Mouse (Mus musculus): ENCODE measurements around the gene Dusp18.
A peak's percentile ranks its signal among the peaks of the same experiment; 100 is the strongest.

Dusp18 gene

DNA sequence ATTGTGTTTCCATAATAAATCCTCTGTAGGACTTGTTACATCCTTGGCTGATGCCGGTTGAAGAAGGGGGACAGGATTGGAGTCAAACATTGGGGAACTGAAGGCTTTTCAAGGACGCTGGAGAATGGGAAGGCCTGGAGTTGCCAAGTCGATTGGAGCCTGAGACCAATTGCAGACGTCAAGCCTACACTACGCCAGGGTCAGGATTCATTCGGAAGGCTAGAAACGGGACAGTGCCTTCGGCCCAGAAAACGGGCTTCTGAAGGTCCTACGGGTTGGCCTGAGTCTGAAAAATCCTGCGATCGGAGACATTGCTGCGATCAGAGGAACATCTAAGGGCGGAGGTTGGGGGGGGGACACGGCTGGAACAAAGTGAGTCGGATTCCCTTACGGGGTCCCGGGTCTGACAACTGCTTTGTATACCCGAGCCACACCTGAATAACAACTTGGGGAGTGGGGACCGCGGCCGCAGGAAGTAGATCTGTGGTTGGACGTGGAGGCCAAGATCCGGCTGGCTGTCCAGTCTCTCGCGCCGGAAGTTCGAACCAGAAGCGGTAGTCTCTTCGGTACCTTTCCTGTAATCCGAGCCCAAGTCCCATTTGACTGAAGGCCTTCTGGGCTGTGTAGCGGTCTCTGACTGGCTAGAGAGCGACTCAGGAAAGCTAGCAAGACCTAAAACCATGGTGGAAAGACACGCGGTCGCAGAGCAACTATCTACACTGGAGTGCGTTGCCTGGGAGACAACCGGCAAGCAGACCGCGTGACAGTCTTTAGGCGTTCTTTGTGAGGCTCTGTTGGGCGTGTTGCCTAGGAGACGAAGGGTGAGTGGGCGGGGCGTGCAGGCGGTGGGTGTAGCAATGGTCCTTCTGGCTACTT, at the start of gene Dusp18, which contains the start of gene 4921536K21Rik:
Gene Dusp18 (plus strand): TSS at position 835 of the 876 bp plus-strand sequence.
Gene 4921536K21Rik (minus strand): TSS at position 693 of the 876 bp plus-strand sequence.
- peak; percentile 92 for DNase-seq (ENCODE audit: low spot score)

DNA sequence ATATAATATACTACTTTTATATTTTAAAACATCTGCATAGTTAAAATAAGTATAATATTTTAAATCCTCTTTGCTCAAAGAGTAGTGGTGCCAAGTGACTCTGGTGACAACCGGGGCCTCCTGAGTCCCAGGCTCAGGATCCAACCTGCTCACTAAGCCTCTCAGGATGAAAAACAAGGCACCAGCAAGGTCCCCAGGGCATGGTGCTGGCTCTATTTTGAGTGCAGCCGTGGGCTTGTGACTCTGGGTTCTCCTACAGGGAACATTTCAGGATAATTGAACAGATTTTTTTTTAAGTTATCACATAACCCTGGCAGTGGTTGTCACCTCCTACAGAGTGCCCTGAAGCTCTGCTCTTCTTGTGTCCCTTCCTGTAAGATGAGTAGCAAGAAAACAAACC, 48.7 kb upstream of the Dusp18 start:
- DNase-seq (ENCODE audit: low spot score), result no peak

DNA sequence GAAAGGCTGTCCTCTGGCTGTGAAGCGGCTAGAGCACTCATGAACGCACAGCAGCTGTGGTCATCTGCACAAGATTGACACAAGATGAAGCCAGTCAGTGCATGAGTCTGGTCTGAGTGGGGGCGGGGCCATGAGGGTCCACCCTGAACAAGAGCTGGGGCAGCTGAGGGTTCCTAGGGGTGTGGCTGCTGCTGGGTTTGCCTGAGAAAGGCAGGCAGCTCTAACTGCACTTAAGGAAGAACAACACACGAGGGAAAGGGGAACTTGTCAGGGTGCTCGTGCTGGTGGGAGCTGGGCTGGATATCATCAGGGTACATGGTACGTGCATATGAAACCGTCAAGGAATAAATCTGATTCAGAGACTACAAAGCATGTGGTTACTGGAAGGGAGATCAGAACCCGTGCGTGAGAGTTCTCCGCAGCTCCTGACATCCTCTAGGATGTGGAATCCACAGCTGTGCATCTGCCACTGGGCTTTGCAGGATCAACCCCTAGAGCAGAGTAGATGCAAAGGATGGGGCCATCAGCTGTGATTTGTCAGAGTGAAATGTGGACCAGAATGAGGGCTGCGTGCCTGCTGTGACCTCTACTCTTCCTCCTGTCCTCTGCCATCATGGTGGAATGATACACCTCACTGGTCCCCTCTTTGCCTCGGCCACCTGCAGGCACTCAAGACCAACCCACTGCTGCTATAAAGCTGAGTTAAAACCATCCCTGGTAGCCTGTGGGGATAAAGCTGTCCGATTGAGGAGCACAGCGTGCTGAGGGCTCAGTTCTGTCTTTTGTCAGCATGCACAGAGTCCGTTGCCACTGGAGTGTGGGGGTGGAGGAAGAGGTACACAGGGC, 45.3 kb upstream of the Dusp18 start:
- DNase-seq (ENCODE audit: low spot score), result no peak

- no peak for DNase-seq (ENCODE audit: low spot score)
Observed at GRCm38 (mm10) chr11:3850315-3850614, 44.8 kb upstream of the Dusp18 start.

DNA sequence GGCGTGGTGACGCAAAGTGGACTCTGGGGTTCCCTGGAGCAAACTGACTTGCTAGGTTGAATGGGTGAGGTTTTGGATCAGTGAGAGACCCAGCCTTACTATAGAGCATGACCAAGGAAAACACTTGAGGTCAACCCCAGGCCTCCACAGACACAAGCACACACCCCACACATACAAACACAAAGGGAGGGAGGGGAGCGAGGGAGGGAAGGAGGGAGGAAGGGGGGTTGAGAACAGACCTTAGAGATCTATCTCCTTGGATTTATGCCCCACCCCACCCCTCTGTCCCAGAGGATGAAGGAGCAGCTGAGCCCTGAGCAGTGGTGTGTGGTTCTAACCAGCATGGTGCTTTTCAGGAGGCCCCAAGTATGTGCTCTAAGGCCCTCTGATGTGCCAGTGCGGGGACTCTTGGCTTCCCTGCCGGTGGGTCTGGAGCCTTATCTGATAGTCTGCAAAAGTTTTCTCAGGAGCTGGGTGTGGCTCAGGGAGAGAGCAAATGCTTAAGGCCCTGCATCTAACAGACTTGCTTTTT, 44.2 kb upstream of the Dusp18 start:
- no peak for DNase-seq (ENCODE audit: low spot score)

GRCm38 (mm10) chr11:3851872-3852271, 43.2 kb upstream of the Dusp18 start:
- DNase-seq (ENCODE audit: low spot score), result no peak

DNA sequence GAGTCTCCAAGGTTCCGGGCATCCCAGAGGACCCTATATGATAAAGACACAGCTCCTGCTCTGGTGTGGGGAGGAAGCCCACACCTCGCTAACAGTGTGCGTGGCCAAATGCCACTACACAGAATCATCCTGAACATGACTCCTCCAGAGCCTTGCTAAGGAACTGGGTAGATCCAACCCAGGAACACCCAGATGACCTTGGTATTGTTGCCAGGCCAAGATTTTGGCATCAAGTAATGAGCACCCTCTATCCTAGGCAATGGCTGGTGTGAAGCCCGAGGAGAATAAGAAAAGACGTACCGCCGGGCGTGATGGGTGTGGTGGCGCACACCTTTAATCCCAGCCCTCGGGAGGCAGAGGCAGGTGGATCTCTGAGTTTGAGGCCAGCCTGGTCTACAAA, 42.0 kb upstream of the Dusp18 start:
- DNase-seq (ENCODE audit: low spot score), result no peak

DNA sequence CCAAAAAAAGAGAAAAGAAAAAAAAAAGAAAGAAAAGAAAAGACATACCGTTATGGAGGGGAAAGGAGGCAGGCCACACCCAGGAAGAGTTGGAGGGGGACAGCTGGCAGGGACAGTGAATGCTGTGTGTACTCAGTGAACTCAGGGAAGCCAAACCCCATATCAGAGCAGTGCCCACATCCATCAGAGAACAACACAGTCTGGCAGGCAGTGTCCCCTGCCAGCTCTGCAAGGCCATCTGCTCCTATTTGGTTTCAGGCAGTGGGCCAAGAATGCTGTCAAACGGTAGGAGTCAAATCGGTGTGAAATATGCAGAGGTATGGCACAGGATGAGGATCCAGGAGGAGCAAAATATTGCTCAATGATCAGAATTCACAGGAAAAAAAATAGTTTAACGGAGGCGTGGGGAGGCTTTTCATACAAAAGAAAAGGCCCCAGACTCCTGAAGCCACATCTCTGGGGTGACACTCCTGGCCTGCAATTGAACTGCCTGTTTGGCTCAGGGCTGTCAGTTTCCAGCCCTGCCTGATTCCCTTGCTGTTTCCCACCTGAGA, 41.5 kb upstream of the Dusp18 start:
- DNase-seq (ENCODE audit: low spot score), result no peak

GRCm38 (mm10) chr11:3854156-3854555, 40.9 kb upstream of the Dusp18 start:
- no peak for DNase-seq (ENCODE audit: low spot score)

DNA sequence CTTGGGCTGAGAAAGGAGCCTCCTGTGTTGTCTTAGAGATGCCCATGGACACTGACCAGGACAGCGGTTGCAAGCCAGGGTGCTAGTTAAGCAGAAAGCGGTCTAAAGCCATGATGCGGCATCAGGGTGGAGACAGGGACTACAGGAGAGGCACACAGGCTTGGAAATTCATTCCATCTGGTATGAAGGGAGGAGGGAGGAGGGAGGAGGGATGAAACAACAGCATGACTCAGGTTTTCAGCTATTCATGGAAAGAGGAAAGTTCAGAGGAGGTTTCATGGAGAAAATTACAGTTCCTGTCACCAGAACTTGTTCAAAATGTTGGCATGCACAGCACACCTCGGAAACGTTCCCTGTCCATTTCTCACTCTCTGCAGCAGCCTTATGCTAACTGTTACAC, 39.2 kb upstream of the Dusp18 start:
- DNase-seq (ENCODE audit: low spot score), result no peak

- no peak for DNase-seq (ENCODE audit: low spot score)
Observed at GRCm38 (mm10) chr11:3857902-3858301, 37.1 kb upstream of the Dusp18 start.

DNA sequence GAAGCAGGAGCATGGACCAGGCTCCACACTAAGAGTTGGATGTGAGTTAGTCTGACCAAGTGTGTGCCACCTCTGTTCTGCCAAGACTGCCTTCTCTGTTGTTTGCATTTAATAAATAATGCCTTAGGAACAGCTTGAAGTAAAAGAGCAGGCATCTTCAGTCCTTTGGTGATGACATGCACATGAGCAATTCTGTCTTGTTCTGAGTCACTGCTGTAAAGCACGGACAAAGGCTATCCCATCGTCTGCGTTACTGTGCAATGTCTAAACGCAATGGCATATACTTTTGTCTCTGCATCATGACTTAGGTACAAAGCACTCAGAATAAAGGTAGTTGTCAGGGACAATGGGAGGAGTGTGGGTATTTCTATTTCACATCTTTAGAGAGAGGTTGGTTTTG, 35.3 kb upstream of the Dusp18 start:
- no peak for DNase-seq (ENCODE audit: low spot score)

DNA sequence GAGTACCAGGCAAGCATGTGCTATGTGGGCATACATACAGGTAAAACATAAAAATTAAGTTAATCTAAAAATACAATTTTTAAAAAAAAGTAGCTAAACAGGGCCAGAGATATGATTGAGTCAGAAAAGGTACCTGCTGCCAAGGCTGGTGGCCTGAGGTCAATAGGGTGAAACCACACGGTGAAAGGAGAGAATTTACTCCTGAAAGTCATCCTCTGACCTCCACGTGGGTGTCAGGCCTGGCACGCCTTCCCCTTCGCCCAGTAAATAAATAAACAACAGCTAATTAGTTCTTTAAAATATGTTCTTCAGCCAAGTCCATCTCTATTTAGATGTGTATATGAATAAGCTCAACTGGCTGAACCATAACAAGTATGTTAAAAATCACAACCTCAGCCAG, 34.7 kb upstream of the Dusp18 start:
- no peak for DNase-seq (ENCODE audit: low spot score)

DNA sequence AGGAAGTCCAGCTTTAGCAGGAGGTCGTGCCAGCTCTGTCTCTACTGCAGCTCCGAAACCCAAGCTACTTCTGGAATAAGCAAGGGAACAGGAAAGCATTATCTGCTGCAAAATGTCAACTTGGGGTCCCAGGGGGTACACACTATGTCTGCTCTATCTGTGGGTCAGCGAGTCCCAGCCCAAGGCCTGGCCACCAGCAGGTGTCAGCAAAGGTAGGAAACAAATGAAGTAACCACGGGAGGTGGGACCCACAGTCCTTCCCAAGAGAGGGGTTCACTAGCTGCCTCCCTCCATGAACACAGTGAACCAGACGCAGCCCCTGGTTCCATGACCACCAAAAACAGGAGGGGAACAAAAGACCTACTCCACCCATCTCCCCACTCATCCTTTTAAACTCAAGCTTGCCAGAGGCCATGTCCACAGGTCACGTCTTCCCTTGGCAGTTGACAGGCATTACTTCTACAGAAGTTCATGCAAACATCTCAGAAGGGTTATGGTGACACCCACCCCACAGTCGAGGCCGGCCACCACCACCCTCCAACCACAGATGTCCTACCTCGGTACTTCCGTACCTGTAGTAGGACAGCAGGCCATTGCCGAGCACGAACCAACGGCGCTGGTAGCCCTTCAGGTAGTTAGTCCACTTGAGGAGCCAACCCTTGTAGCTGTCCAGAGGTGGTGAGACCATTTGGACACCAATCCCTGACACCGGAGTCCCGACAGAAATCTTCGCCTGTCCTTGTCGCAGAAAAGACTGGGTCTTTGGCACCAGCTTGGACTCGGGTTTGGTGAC, 32.2 kb upstream of the Dusp18 start:
- no peak for DNase-seq (ENCODE audit: low spot score)

DNA sequence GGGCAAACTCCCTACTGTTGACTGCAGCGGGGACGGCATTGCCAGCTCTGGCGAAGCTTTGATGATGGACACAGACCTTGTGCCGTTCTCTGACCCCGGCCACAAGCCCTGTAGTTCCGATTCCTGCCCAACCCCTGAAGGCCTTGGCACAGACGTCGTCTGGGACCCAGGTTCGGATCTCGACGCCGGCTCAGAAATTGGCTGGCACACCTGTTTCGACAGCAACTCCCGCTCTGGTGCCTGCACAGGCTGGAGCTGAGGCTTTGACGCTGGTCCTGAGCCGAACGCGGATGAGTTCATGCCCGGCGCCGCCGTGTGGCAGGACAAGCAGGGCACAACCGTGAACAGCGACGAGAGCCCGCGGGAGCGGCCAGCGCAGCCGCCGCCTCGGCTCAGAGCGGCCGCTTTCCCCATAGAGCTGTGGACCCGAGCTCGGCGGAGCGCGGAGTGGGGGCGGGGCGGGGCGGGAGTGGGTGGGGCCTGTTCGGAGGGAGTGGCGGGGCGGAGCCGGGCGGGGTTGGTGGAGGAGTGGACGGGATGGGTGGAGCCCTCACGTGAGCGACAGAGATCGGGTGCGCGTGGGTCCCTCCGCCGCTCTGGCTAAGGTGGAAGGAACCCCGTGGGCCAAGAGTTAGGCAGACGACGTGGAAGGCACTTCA, 31.5 kb upstream of the Dusp18 start, which contains the start of gene Osbp2:
Gene Osbp2 (minus strand): TSS at position 450 of the 659 bp plus-strand sequence.
- DNase-seq (ENCODE audit: low spot score), result peak; percentile 50

DNA sequence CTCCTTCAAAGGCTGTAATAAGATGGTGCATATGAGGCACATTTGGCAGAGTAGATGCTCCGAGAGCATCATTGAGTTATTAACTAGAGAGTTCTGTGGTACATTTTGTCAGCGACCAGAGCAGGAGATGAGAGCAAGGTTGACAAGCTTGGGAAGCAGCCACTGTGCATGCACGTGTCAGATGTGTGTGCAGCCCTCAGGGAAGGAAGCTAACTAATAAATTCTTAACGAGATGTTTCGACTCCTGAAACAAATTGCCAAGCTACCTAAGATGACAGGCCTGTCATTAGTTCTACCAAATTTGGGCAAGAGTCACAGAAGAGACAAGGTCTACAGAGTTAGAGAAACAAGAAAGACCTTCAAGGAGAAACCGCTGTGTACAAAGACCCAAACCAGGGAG, 30.7 kb upstream of the Dusp18 start:
- DNase-seq (ENCODE audit: low spot score), result no peak

DNA sequence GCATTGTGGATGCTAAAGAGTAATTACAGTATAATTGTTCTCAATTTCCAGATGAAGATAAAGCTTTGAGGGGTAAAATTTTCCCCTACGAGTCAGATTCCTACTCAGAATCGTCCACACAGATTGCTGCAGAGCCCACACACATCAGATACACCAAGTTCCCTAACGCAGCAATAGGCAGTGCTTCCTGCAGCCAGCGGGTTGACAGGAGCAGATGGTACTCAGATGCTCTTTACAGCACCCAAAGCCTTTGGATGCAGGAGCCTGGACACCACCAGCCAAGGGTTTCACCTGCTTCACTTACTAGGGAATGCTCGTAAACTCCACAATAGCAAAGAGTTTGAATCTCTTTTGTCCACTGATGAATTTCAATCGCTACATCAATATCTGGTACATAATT, 18.6 kb upstream of the Dusp18 start:
- DNase-seq (ENCODE audit: low spot score), result no peak

DNA sequence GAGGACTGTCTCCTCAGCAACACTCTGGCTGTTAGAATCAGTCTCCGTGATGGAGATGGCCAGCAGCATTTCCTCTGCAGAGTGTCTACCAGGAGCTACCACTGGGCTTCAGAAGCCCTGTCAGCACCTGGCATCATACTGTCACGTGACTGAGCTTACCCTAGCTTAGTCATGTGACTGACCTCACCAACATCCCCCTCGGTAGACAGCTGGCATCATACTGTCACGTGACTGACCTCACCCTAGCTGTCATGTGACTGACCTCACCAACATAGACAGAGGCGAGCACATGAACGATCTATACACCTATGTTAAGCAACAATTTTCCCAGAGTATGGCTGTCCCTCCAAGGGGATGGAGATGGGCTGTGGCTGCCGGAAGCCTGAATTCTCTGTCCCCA, 16.4 kb upstream of the Dusp18 start:
- no peak for DNase-seq (ENCODE audit: low spot score)

- peak; percentile 57 for DNase-seq (ENCODE audit: low spot score)
Observed at GRCm38 (mm10) chr11:3879836-3880235, 15.2 kb upstream of the Dusp18 start.

DNA sequence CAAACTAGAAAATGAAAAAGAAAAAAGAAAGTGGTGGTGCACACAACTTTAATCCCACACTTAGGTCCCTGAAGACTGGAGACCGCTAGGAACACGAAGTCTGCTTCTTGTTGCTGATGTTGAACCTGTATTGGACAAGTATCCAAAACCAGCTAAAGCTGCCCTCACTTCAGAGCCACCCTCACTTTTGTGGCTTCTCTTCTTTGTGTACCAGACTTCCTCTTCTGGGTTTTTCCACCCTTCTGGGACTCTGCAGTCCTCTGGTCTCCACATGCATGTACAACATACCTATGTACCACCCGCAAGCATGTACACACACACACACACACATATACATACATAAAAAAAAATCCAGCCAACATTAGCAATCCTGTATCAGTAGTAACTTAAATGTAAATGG, 11.3 kb upstream of the Dusp18 start:
- DNase-seq (ENCODE audit: low spot score), result no peak

GRCm38 (mm10) chr11:3887331-3887730, 7.7 kb upstream of the Dusp18 start:
- no peak for DNase-seq (ENCODE audit: low spot score)
